Mouse (Mus musculus): ENCODE measurements at regions not wholly inside any gene's neighbourhood (a gene's known extent, or its start where the extent isn't known, plus 50 kb on each side); places are given as distances from the start of the nearest gene placed in this dataset.

- Histone ChIP-seq H3K27ac (ENCODE audit: low read length) (no peak overlapping the region), H3K36me3 (ENCODE audit: control insufficient read depth, insufficient read depth) (no peaks in the 10 kb centered on the region), H3K4me3 (ENCODE audit: low read depth, low read length) (no peak overlapping the region), H3K4me2 (ENCODE audit: low read depth, low read length) (no peak overlapping the region), H3K9me3 (replicated peaks; ENCODE audit: control insufficient read depth, low read length) (no peaks in the 10 kb centered on the region), H3K9ac (ENCODE audit: low read depth, low read length) (no peak overlapping the region), H3K27me3 (ENCODE audit: control insufficient read depth, insufficient read depth, low read depth, low read length) (no peaks in the 10 kb centered on the region), H3K4me1 (ENCODE audit: control insufficient read depth, low read depth, low read length) (no peaks in the 10 kb centered on the region)
- ATAC-seq (ENCODE audit: low read depth): no peak
- WGBS (ENCODE audit: insufficient replicate concordance): 53% methylated on average over 6 of the region's 6 CpGs
Observed at GRCm38 (mm10) chr9:78879955-78880642, 264.8 kb downstream of the Cd109 start.

GRCm38 (mm10) chr9:78880643-78881306, 265.4 kb downstream of the Cd109 start:
- WGBS (ENCODE audit: insufficient replicate concordance): 58% methylated on average over 4 of the region's 4 CpGs
- no peak overlapping the region for H3K4me3 ChIP-seq (ENCODE audit: low read depth, low read length)

GRCm38 (mm10) chr9:78881307-78881790, 266.0 kb downstream of the Cd109 start:
- Histone ChIP-seq H3K4me1 (ENCODE audit: control insufficient read depth, low read depth, low read length) (no peaks in the 10 kb centered on the region), H3K9me3 (replicated peaks; ENCODE audit: control insufficient read depth, low read length) (no peaks in the 10 kb centered on the region), H3K4me3 (ENCODE audit: low read depth, low read length) (no peak overlapping the region), H3K27ac (ENCODE audit: low read length) (no peak overlapping the region), H3K36me3 (ENCODE audit: control insufficient read depth, insufficient read depth) (no peaks in the 10 kb centered on the region), H3K27me3 (ENCODE audit: control insufficient read depth, insufficient read depth, low read depth, low read length) (no peaks in the 10 kb centered on the region), H3K9ac (ENCODE audit: low read depth, low read length) (no peak overlapping the region), H3K4me2 (ENCODE audit: low read depth, low read length) (no peak overlapping the region)
- WGBS (ENCODE audit: insufficient replicate concordance): 61% methylated on average over 5 of the region's 5 CpGs
- no peak for ATAC-seq (ENCODE audit: low read depth)

More at GRCm38 (mm10) chr9:78880643-78881306, 265.4 kb downstream of the Cd109 start:
- Histone ChIP-seq H3K27me3 (ENCODE audit: control insufficient read depth, insufficient read depth, low read depth, low read length) (no peaks in the 10 kb centered on the region), H3K9ac (ENCODE audit: low read depth, low read length) (no peak overlapping the region), H3K9me3 (replicated peaks; ENCODE audit: control insufficient read depth, low read length) (no peaks in the 10 kb centered on the region), H3K4me2 (ENCODE audit: low read depth, low read length) (no peak overlapping the region), H3K36me3 (ENCODE audit: control insufficient read depth, insufficient read depth) (no peaks in the 10 kb centered on the region), H3K27ac (ENCODE audit: low read length) (no peak overlapping the region), H3K4me1 (ENCODE audit: control insufficient read depth, low read depth, low read length) (no peaks in the 10 kb centered on the region)
- ATAC-seq (ENCODE audit: low read depth): no peak

GRCm38 (mm10) chr9:78903211-78903610, 287.9 kb downstream of the Cd109 start:
- Histone ChIP-seq H3K4me3 (ENCODE audit: low read depth, low read length) (no peak overlapping the region), H3K4me1 (ENCODE audit: control insufficient read depth, low read depth, low read length) (no peaks in the 10 kb centered on the region), H3K9me3 (replicated peaks; ENCODE audit: control insufficient read depth, low read length) (no peaks in the 10 kb centered on the region), H3K4me2 (ENCODE audit: low read depth, low read length) (no peak overlapping the region), H3K27ac (ENCODE audit: low read length) (no peak overlapping the region), H3K36me3 (ENCODE audit: control insufficient read depth, insufficient read depth) (no peaks in the 10 kb centered on the region), H3K9ac (ENCODE audit: low read depth, low read length) (no peak overlapping the region), H3K27me3 (ENCODE audit: control insufficient read depth, insufficient read depth, low read depth, low read length) (no peaks in the 10 kb centered on the region)
- no peak for ATAC-seq (ENCODE audit: low read depth)
- 74% methylated on average over 9 of the region's 9 CpGs for WGBS (ENCODE audit: insufficient replicate concordance)

- 66% methylated on average over 1 of the region's 1 CpGs for WGBS (ENCODE audit: insufficient replicate concordance)
- Histone ChIP-seq H3K27ac (ENCODE audit: low read length) (no peak overlapping the region), H3K9me3 (replicated peaks; ENCODE audit: control insufficient read depth, low read length) (no peaks in the 10 kb centered on the region), H3K4me2 (ENCODE audit: low read depth, low read length) (no peak overlapping the region), H3K4me1 (ENCODE audit: control insufficient read depth, low read depth, low read length) (no peaks in the 10 kb centered on the region), H3K27me3 (ENCODE audit: control insufficient read depth, insufficient read depth, low read depth, low read length) (no peaks in the 10 kb centered on the region), H3K9ac (ENCODE audit: low read depth, low read length) (no peak overlapping the region), H3K4me3 (ENCODE audit: low read depth, low read length) (no peak overlapping the region), H3K36me3 (ENCODE audit: control insufficient read depth, insufficient read depth) (no peaks in the 10 kb centered on the region)
- no peak for ATAC-seq (ENCODE audit: low read depth)
Observed at GRCm38 (mm10) chr9:78917336-78917735, 302.0 kb downstream of the Cd109 start.

- Histone ChIP-seq H3K4me2 (ENCODE audit: low read depth, low read length) (no peak overlapping the region), H3K27me3 (ENCODE audit: control insufficient read depth, insufficient read depth, low read depth, low read length) (no peaks in the 10 kb centered on the region), H3K9ac (ENCODE audit: low read depth, low read length) (no peak overlapping the region), H3K27ac (ENCODE audit: low read length) (no peak overlapping the region), H3K4me1 (ENCODE audit: control insufficient read depth, low read depth, low read length) (no peaks in the 10 kb centered on the region), H3K9me3 (replicated peaks; ENCODE audit: control insufficient read depth, low read length) (no peaks in the 10 kb centered on the region), H3K36me3 (ENCODE audit: control insufficient read depth, insufficient read depth) (no peaks in the 10 kb centered on the region), H3K4me3 (ENCODE audit: low read depth, low read length) (no peak overlapping the region)
- no peak for ATAC-seq (ENCODE audit: low read depth)
- 67% methylated on average over 7 of the region's 7 CpGs for WGBS (ENCODE audit: insufficient replicate concordance)
Observed at GRCm38 (mm10) chr9:78925977-78926593, 310.7 kb downstream of the Cd109 start.

- no peaks in the 10 kb centered on the region for H3K27me3 ChIP-seq (ENCODE audit: control insufficient read depth, insufficient read depth, low read depth, low read length)
- H3K4me3 ChIP-seq (ENCODE audit: low read depth, low read length): no peak overlapping the region
- no peaks in the 10 kb centered on the region for H3K4me1 ChIP-seq (ENCODE audit: control insufficient read depth, low read depth, low read length)
- H3K9ac ChIP-seq (ENCODE audit: low read depth, low read length): no peak overlapping the region
- no peaks in the 10 kb centered on the region for H3K36me3 ChIP-seq (ENCODE audit: control insufficient read depth, insufficient read depth)
- no peak overlapping the region for H3K27ac ChIP-seq (ENCODE audit: low read length)
- H3K4me2 ChIP-seq (ENCODE audit: low read depth, low read length): no peak overlapping the region
- no peaks in the 10 kb centered on the region for H3K9me3 ChIP-seq (replicated peaks; ENCODE audit: control insufficient read depth, low read length)
- ATAC-seq (ENCODE audit: low read depth): no peak
Observed at GRCm38 (mm10) chr9:78941648-78942047, 326.3 kb downstream of the Cd109 start.

GRCm38 (mm10) chr9:78964813-78965212, 349.5 kb downstream of the Cd109 start:
- Histone ChIP-seq H3K36me3 (ENCODE audit: control insufficient read depth, insufficient read depth) (no peaks in the 10 kb centered on the region), H3K4me1 (ENCODE audit: control insufficient read depth, low read depth, low read length) (no peaks in the 10 kb centered on the region), H3K9ac (ENCODE audit: low read depth, low read length) (no peak overlapping the region), H3K4me3 (ENCODE audit: low read depth, low read length) (no peak overlapping the region), H3K9me3 (replicated peaks; ENCODE audit: control insufficient read depth, low read length) (no peaks in the 10 kb centered on the region), H3K27me3 (ENCODE audit: control insufficient read depth, insufficient read depth, low read depth, low read length) (no peaks in the 10 kb centered on the region), H3K27ac (ENCODE audit: low read length) (no peak overlapping the region), H3K4me2 (ENCODE audit: low read depth, low read length) (no peak overlapping the region)
- 6% methylated on average over 1 of the region's 1 CpGs for WGBS (ENCODE audit: insufficient replicate concordance)
- no peak for ATAC-seq (ENCODE audit: low read depth)

Data from liver, embryonic 16.5 days (tissue).